18 mouse cellular contexts compared by ENCODE assay signal in the genomic region with DNA sequence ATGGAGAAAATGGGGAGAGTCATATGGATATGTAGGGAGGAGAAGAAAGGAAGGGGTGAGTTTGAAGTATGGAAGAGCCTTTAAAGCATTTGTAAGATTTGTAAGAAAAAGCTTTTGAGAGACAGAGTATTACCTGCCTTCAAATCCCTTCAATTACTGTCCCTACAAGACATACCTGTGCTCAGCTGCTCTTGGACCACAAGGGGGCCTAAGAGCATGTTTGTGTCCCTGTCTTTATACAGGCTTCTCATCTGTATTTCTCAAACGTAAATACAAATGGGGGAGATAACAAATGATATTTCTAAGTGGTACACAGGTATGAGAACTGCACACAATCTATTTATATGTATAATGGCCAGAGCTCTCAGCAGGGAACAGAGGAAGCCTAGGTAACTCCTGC.
DNase-seq lines count a peak whose midpoint lies in the region; ATAC-seq and TF ChIP-seq lines count a peak whose summit lies in the region.
"Had no signal": no experiment of that assay in that cellular context is flagged by ENCODE, and none has a peak within 500 bp of the region (broad histone marks: within the 10 kb centered on the region; RNA-seq: fewer than 3 reads in every experiment).

No protein-coding gene starts in this region.

- H3K9me3 ChIP-seq in kidney, postnatal 0 days (replicated peaks; ENCODE audit: low read length), result no peaks in the 10 kb centered on the region
- H3K9me3 ChIP-seq in kidney, embryonic 14.5 days (ENCODE audit: control insufficient read depth, low read length), result no peaks in the 10 kb centered on the region
- no peaks in the 10 kb centered on the region for H3K9me3 ChIP-seq in midbrain, postnatal 0 days (ENCODE audit: low read length)
- H3K9me3 ChIP-seq in midbrain, embryonic 10.5 days (replicated peaks), result no peaks in the 10 kb centered on the region
- no peaks in the 10 kb centered on the region for H3K9me3 ChIP-seq in forebrain, embryonic 13.5 days (replicated peaks)
- H3K9me3 ChIP-seq: heart, embryonic 10.5 days; liver, embryonic 12.5 days had no signal

- no peak for ATAC-seq in kidney, postnatal 0 days (replicated peaks; ENCODE audit: low FRiP score, low read depth)
- ATAC-seq in kidney, embryonic 14.5 days (ENCODE audit: low FRiP score, low TSS enrichment), result no peak
- no peak for ATAC-seq in midbrain, postnatal 0 days (ENCODE audit: low FRiP score)
- ATAC-seq in forebrain, embryonic 13.5 days, result no peak
- ATAC-seq: forebrain, embryonic 14.5 days; liver, embryonic 12.5 days had no signal

- 39% methylated on average over 1 of the region's 1 CpGs for WGBS in kidney, postnatal 0 days
- WGBS in kidney, embryonic 14.5 days, result 43% methylated on average over 1 of the region's 1 CpGs
- WGBS in midbrain, postnatal 0 days, result 43% methylated on average over 1 of the region's 1 CpGs
- WGBS in midbrain, embryonic 10.5 days, result 67% methylated on average over 1 of the region's 1 CpGs
- WGBS in forebrain, embryonic 13.5 days, result 49% methylated on average over 1 of the region's 1 CpGs

- no peaks in the 10 kb centered on the region for H3K27me3 ChIP-seq in kidney, postnatal 0 days (ENCODE audit: insufficient read depth, low read length)
- no peaks in the 10 kb centered on the region for H3K27me3 ChIP-seq in kidney, embryonic 14.5 days (ENCODE audit: control insufficient read depth, insufficient read depth, low read length)
- no peaks in the 10 kb centered on the region for H3K27me3 ChIP-seq in midbrain, postnatal 0 days (ENCODE audit: insufficient read depth, low read length)
- no peaks in the 10 kb centered on the region for H3K27me3 ChIP-seq in midbrain, embryonic 10.5 days (ENCODE audit: low read depth, poor library complexity, severe bottlenecking)
- no peaks in the 10 kb centered on the region for H3K27me3 ChIP-seq in forebrain, embryonic 13.5 days
- H3K27me3 ChIP-seq: liver, embryonic 12.5 days had no signal

- H3K27ac ChIP-seq in kidney, postnatal 0 days, result no peak overlapping the region
- no peak overlapping the region for H3K27ac ChIP-seq in kidney, embryonic 14.5 days (ENCODE audit: low read depth, low read length)
- H3K27ac ChIP-seq in midbrain, postnatal 0 days (ENCODE audit: low read depth, low read length), result no peak overlapping the region
- H3K27ac ChIP-seq in midbrain, embryonic 10.5 days (replicated peaks), result no peak overlapping the region
- H3K27ac ChIP-seq in forebrain, embryonic 13.5 days, result no peak overlapping the region
- H3K27ac ChIP-seq: heart, embryonic 10.5 days; liver, embryonic 12.5 days had no signal

- peak; percentile 3 to 4 for DNase-seq in cerebellum, postnatal 14 days
- no peak for DNase-seq in cerebellum, adult 11-12 months
- DNase-seq in kidney, postnatal 0 days (ENCODE audit: low spot score), result peak; percentile 28
- DNase-seq in midbrain, postnatal 0 days (ENCODE audit: low spot score), result peak; percentile 4
- no peak for DNase-seq in midbrain, embryonic 10.5 days (ENCODE audit: low spot score)
- DNase-seq in adrenal gland, adult 2 months, result no peak
- DNase-seq: adrenal gland, postnatal 14 days; cerebellum, adult 9-11 months; gastrocnemius, postnatal 10 days; left cerebral cortex, postnatal 4 days; right cerebral cortex, adult 18-20 months; thymus, postnatal 36 days had no signal

- H3K4me1 ChIP-seq in kidney, postnatal 0 days (replicated peaks; ENCODE audit: insufficient read depth, low read length), result no peaks in the 10 kb centered on the region
- H3K4me1 ChIP-seq in kidney, embryonic 14.5 days (ENCODE audit: control insufficient read depth, insufficient read depth, low read length), result no peaks in the 10 kb centered on the region
- no peaks in the 10 kb centered on the region for H3K4me1 ChIP-seq in midbrain, postnatal 0 days (ENCODE audit: insufficient read depth, low read length)
- H3K4me1 ChIP-seq in midbrain, embryonic 10.5 days, result no peaks in the 10 kb centered on the region
- H3K4me1 ChIP-seq in forebrain, embryonic 13.5 days, result no peaks in the 10 kb centered on the region
- H3K4me1 ChIP-seq: heart, embryonic 10.5 days; liver, embryonic 12.5 days had no signal

- no peaks in the 10 kb centered on the region for H3K36me3 ChIP-seq in kidney, postnatal 0 days (ENCODE audit: insufficient read depth, low read length)
- H3K36me3 ChIP-seq in kidney, embryonic 14.5 days (ENCODE audit: control insufficient read depth, insufficient read depth, low read length), result no peaks in the 10 kb centered on the region
- H3K36me3 ChIP-seq in midbrain, postnatal 0 days (ENCODE audit: insufficient read depth, low read length), result no peaks in the 10 kb centered on the region
- no peaks in the 10 kb centered on the region for H3K36me3 ChIP-seq in midbrain, embryonic 10.5 days
- H3K36me3 ChIP-seq in forebrain, embryonic 13.5 days (ENCODE audit: poor library complexity, severe bottlenecking), result no peaks in the 10 kb centered on the region
- H3K36me3 ChIP-seq: heart, embryonic 10.5 days; liver, embryonic 12.5 days had no signal

- H3K9ac ChIP-seq in kidney, postnatal 0 days (ENCODE audit: low read depth, low read length), result no peak overlapping the region
- no peak overlapping the region for H3K9ac ChIP-seq in kidney, embryonic 14.5 days (ENCODE audit: low read depth, low read length)
- no peak overlapping the region for H3K9ac ChIP-seq in midbrain, postnatal 0 days (replicated peaks; ENCODE audit: low read length, poor library complexity, severe bottlenecking)
- no peak overlapping the region for H3K9ac ChIP-seq in forebrain, embryonic 13.5 days
- H3K9ac ChIP-seq: liver, embryonic 12.5 days had no signal

- no peak overlapping the region for H3K4me3 ChIP-seq in kidney, postnatal 0 days (replicated peaks; ENCODE audit: low read depth, low read length)
- no peak overlapping the region for H3K4me3 ChIP-seq in kidney, embryonic 14.5 days (ENCODE audit: low read length)
- no peak overlapping the region for H3K4me3 ChIP-seq in midbrain, postnatal 0 days (ENCODE audit: low read depth, low read length)
- no peak overlapping the region for H3K4me3 ChIP-seq in midbrain, embryonic 10.5 days
- H3K4me3 ChIP-seq in forebrain, embryonic 13.5 days, result no peak overlapping the region
- H3K4me3 ChIP-seq: heart, embryonic 10.5 days; liver, embryonic 12.5 days; myocyte had no signal

- TF ChIP-seq CTCF in kidney, postnatal 0 days (IDR thresholded peaks at IDR 0.05; ENCODE audit: low read depth), result peak; percentile 67
- TF ChIP-seq CTCF in midbrain, postnatal 0 days (IDR thresholded peaks at IDR 0.05), result peak; percentile 30

- no peak overlapping the region for H3K4me2 ChIP-seq in kidney, postnatal 0 days (ENCODE audit: low read length)
- H3K4me2 ChIP-seq in kidney, embryonic 14.5 days (replicated peaks; ENCODE audit: low read depth, low read length), result no peak overlapping the region
- H3K4me2 ChIP-seq in midbrain, postnatal 0 days (ENCODE audit: low read depth, low read length, poor library complexity, severe bottlenecking), result no peak overlapping the region
- no peak overlapping the region for H3K4me2 ChIP-seq in forebrain, embryonic 13.5 days
- H3K4me2 ChIP-seq: liver, embryonic 12.5 days had no signal

Comparison
In these comparisons a context has a peak if more than half of its experiments do, and no peak if none do; other contexts are left out.
1. DNase-seq: peak in cerebellum, postnatal 14 days (2 of 2), kidney, postnatal 0 days (single experiment) and midbrain, postnatal 0 days (single experiment); none in cerebellum, adult 11-12 months (single experiment), midbrain, embryonic 10.5 days (single experiment) and adrenal gland, adult 2 months (single experiment).